Mouse (Mus musculus) CD4-positive, CD25-positive, alpha-beta regulatory T cell, adult 4 months (primary cell): ENCODE results near the gene Lrrc10b. TPM values are rescaled to one million over a fixed set of nuclear protein-coding genes. Genes with fewer than 3 reads are reported as not detected.
A peak's percentile ranks its signal among the peaks of the same experiment; 100 is the strongest.

Experiments
- ATAC-seq: one replicate; pipeline ENCODE4 v1.8.0; 2017
- polyA plus RNA-seq, 2 experiments: library from polyadenylated mRNA; unstranded; fragments of 100-300 nt; shearing (Covaris generic); gene quantifications; one replicate each; pipeline ENCODE4 v1.2.1; 2017

Gene Lrrc10b
- not detected for polyA plus RNA-seq

GRCm38 (mm10) chr19:10456752-10457483 is at the start of gene Lrrc10b:
Lrrc10b (minus strand) TSS chr19:10457473.
- ATAC-seq = no peak

DNA sequence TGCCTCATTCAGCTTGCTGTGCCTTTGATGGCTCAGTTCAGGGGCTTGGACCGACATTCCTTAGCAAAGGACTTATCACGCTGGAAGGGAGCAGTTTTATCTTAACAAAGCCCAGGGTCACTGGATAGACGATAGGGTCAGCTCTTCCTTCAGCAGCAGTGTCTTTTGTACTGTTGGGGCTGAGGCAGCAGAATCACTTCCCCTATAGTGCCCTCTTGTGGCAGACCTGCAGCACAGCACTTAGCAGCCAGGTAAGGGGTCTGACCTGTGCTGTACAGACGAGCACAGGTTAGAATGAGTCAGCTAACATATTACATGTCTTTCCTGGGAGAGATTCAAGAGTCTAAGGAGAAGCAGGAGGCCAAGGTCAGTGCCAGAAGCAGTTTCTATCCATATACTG is 45.3 kb upstream of the Lrrc10b start:
- peak; percentile 49 for ATAC-seq

- ATAC-seq = no peak
Observed at GRCm38 (mm10) chr19:10500581-10500980, 43.3 kb upstream of the Lrrc10b start.

DNA sequence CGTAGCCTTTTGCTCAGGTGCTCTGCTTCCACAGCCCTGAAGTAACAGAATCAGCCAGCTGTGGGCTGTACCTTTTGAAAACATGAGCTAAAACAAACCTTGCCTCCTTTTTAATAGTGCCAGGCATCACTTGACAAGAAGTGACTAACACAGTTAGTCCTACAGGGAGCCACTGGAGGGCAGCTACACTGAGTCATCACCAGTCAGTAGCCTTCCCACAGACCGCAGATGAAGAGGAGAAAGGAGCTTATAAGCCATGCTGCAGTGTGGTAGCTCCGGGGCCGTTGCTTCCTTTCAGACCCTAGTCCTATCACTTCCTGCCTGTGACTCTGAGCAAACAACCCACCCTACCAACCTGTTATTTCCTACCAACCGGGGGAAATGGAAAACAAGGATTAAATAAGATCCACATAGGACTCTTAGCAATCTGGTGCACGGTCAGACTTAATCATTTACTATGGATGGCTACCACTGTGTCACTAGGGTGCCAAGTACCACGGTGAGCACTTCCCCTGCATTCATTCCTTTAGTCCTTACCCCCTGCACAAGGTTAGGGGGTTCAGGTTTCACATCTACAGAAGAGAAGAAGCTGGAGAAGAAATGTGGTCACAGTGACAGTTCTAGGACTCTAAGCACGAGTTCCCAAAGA is 40.4 kb upstream of the Lrrc10b start:
- ATAC-seq = no peak

- ATAC-seq = no peak
Observed at GRCm38 (mm10) chr19:10496976-10497375, 39.7 kb upstream of the Lrrc10b start.

DNA sequence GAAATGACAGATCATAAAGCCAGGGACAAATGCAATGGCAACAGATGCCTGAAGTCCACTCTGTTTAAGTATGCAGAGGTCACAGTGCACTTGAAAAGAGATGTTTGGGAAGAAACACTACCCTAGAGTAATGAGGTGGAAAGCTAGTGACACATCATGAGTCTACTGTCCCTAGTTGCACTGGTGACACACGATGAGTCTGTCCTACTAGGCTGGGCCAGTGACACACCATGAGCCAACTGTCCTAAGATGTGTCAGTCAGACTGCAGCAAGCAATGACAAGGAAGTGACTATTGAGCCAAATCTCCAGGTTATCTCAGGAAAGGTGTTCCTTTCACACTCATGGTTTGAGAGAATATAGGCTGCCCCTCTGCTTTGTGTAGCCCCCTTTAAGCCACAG is 38.4 kb upstream of the Lrrc10b start:
- ATAC-seq = no peak

GRCm38 (mm10) chr19:10486264-10486738 is 29.0 kb upstream of the Lrrc10b start:
- no peak for ATAC-seq

- ATAC-seq = no peak
Observed at GRCm38 (mm10) chr19:10482703-10483102, 25.4 kb upstream of the Lrrc10b start, which contains the start of gene Ppp1r32. Ppp1r32 (minus strand) TSS chr19:10482928.

- ATAC-seq = no peak
Observed at GRCm38 (mm10) chr19:10479541-10479940, 22.3 kb upstream of the Lrrc10b start.

DNA sequence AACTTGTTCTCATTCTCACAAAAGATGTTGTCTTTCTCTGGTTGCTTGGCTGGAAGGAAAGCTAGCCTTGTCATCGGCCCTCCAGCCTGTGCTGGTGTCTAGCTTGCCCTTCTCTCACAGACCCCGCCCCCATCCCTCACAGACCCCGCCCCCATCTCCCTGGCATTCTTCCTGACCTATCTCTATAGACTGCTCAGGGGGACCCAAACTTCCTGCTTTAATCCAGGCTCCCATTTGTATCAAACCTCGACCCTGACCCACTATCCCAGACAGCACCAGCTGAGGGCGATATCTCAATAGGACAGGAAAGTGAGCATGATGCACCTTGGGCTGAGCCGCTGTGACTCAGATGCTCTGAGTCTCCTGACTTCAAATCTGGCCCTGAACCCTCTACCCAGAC is 16.5 kb upstream of the Lrrc10b start:
- no peak for ATAC-seq

- ATAC-seq = no peak
Observed at GRCm38 (mm10) chr19:10472958-10473357, 15.7 kb upstream of the Lrrc10b start.

GRCm38 (mm10) chr19:10469171-10469658 is 11.9 kb upstream of the Lrrc10b start:
- no peak for ATAC-seq

DNA sequence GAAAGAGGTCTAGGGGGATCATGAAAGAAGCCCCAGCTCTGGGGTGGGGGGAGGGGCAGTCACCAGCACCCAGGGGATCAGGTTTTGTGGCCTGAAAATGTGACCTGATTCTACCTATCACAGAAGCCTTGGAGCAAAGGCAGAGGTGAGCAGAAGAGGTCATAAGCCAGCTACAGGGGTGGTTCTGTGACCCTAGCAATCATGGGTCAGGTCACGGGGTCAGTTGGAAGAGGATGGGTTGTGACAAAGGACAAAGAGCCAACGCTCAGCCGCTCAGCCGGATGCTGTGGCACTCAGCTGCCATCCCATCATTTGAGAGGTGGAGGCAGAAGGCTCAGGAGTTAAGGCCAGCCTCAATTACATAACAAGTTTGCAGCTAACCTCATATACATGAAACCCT is 7.2 kb upstream of the Lrrc10b start:
- ATAC-seq = no peak

GRCm38 (mm10) chr19:10461584-10461983 is 4.3 kb upstream of the Lrrc10b start:
- no peak for ATAC-seq

GRCm38 (mm10) chr19:10459907-10460306 is 2.6 kb upstream of the Lrrc10b start:
- no peak for ATAC-seq

GRCm38 (mm10) chr19:10458096-10458495 is 823 bp upstream of the Lrrc10b start:
- no peak for ATAC-seq

DNA sequence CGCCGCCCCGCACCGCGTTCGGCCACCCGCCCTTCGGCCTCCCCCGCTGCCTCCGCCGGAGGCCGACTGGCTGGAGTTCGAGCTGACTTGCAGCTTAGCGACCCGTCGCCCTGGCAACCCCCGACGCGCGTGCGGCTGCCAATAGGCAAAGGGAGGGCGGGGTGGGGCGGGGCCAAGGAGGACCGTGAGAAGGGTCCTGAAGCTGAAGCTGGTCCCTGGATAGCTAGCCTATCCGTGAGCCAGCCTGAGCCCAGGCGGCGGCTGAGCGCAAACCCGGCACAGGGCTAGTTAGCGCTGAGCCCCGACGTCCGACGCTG is 169 bp upstream of the Lrrc10b start:
- no peak for ATAC-seq

DNA sequence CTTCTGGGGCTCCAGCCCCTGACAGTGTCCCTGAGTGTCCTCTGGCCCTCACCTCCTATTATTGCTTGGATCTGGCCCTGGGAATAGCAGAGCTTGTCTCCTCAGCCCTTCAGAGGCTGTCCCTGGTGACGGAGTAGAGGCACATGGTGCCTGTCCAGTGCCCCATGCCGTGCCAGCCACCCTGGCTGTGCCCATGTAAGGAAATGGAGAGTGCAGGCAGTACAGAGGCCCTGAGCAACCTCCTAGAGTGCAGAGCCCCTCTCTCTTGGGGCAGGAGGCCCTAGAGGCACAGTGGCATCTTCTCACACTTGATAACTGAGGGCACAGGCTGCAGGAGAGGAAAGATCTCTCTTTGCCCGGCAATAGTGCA is 1.9 kb downstream of the Lrrc10b start:
- ATAC-seq = no peak

- ATAC-seq = no peak
Observed at GRCm38 (mm10) chr19:10454718-10455436, 2.4 kb downstream of the Lrrc10b start.

- peak; percentile 37 for ATAC-seq
Observed at GRCm38 (mm10) chr19:10449708-10450107, 7.6 kb downstream of the Lrrc10b start.

GRCm38 (mm10) chr19:10449190-10449589 is 8.1 kb downstream of the Lrrc10b start:
- no peak for ATAC-seq

DNA sequence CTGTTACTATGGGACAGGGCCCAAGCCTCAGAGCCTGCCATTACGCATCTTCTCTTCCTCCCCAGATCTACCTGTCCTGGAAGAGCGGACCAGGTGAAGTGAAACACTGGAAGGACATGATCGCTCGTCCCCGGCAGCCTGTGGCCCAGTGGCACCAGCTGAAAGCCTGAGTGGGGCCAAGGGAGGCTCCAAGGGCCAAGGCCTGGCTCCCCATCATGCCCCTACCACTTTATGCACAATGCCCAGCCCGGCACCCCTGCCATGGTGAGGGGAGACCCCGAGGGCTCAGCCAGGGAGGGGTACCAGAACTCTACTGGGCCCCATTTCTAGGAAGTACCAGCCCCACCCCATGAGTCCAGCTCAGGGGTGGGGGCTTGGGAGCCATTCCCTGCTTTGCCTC is 9.0 kb downstream of the Lrrc10b start:
- ATAC-seq = no peak

GRCm38 (mm10) chr19:10444685-10445369 is 12.4 kb downstream of the Lrrc10b start:
- ATAC-seq = no peak
